Mouse (Mus musculus) liver, postnatal 0 days (tissue): ENCODE results near the gene Adh7. TPM values are rescaled to one million over a fixed set of nuclear protein-coding genes. Genes with fewer than 3 reads are reported as not detected.

ENCODE experiments used
- ATAC-seq: fragments of 200-750 bp; cut with Nextera tagmentation; 2 replicates; pipeline ENCODE4 v1.8.0; 2017; ENCODE audit warnings: mild to moderate bottlenecking, moderate library complexity
- DNase-seq: peaks from one replicate; pipeline ENCODE4 v3.0.0-alpha.2; 2016
- H3K27ac ChIP-seq: fragments of 300-500 bp; sonication (generic); 2 replicates; pipeline ENCODE4 v1.5.1; 2014; ENCODE audit warnings: antibody characterized with exemption, moderate library complexity, mild to moderate bottlenecking, low read depth
- H3K27me3 ChIP-seq: fragments of 300-500 bp; sonication (generic); 2 replicates; pipeline ENCODE4 v1.6.1; 2014; ENCODE audit warnings: low read length, control low read depth, mixed read lengths; ENCODE audit not compliant: insufficient read depth
- H3K36me3 ChIP-seq: fragments of 300-500 bp; sonication (generic); replicated peaks from 2 replicates; pipeline ENCODE4 v1.6.1; 2014; ENCODE audit warnings: mild to moderate bottlenecking, control low read depth, low read length, moderate library complexity, mixed read lengths; ENCODE audit not compliant: insufficient read depth
- H3K4me1 ChIP-seq: fragments of 300-500 bp; sonication (generic); 2 replicates; pipeline ENCODE4 v1.6.1; 2014; ENCODE audit warnings: antibody characterized with exemption, mild to moderate bottlenecking, control low read depth; ENCODE audit not compliant: insufficient read depth
- H3K4me2 ChIP-seq: fragments of 300-500 bp; sonication (generic); 2 replicates; pipeline ENCODE4 v1.6.1; 2014; ENCODE audit warnings: low read depth, mild to moderate bottlenecking, low read length, moderate library complexity, mixed read lengths
- H3K4me3 ChIP-seq: fragments of 300-500 bp; sonication (generic); 2 replicates; pipeline ENCODE4 v1.5.1; 2014; ENCODE audit warnings: low read depth, low read length
- H3K9ac ChIP-seq: fragments of 300-500 bp; sonication (generic); replicated peaks from 2 replicates; pipeline ENCODE4 v1.6.1; 2014; ENCODE audit warnings: mild to moderate bottlenecking, moderate library complexity
- H3K9me3 ChIP-seq: fragments of 300-500 bp; sonication (generic); 2 replicates; pipeline ENCODE4 v1.6.1; 2016; ENCODE audit warnings: mild to moderate bottlenecking, control low read depth, low read length, mixed read lengths
- CTCF ChIP-seq: sonication (generic); IDR thresholded peaks from 2 replicates; pipeline ENCODE4 v1.5.1; 2016; ENCODE audit warnings: antibody characterized with exemption, low read depth
- EP300 ChIP-seq: IDR thresholded peaks from 2 replicates; pipeline ENCODE4 v1.6.1; 2016; ENCODE audit warnings: antibody characterized with exemption, low read depth, mild to moderate bottlenecking
- WGBS: fragments of 180-500 bp; shearing (Covaris S2); extraction: QIAGEN DNeasy Blood & Tissue Kit; methylation state at CpG from one replicate; pipeline ENCODE4 v1.1.7; 2014; ENCODE audit not compliant: insufficient replicate concordance; 5-methylcytosine and 5-hydroxymethylcytosine counted together
- polyA plus RNA-seq: library from polyadenylated mRNA; unstranded; fragments of >200 nt; fragmentation: Nextera tagmentation; extraction: Ambion mirVana; gene quantifications from 2 replicates; pipeline ENCODE4 v1.2.1, GENCODE M21; 2015

Adh7 gene
- polyA plus RNA-seq, 1 experiment from 2014 or later = 6.2 TPM

- no peaks in the 10 kb centered on the region for H3K27me3 ChIP-seq
- WGBS = 73% methylated on average over 7 of the region's 7 CpGs
- no peak overlapping the region for H3K4me2 ChIP-seq
- no peak overlapping the region for H3K27ac ChIP-seq
- H3K9ac ChIP-seq = no peak overlapping the region
- H3K4me1 ChIP-seq = no peaks in the 10 kb centered on the region
- H3K4me3 ChIP-seq = no peak overlapping the region
- DNase-seq (no peak), ATAC-seq (no peak)
- no peaks in the 10 kb centered on the region for H3K36me3 ChIP-seq
- TF ChIP-seq EP300 (no peak), CTCF (no peak)
- no peaks in the 10 kb centered on the region for H3K9me3 ChIP-seq
Observed at GRCm38 (mm10) chr3:138198722-138199068, 18.9 kb upstream of the Adh7 start.

- ATAC-seq (no peak), DNase-seq (no peak)
- no peaks in the 10 kb centered on the region for H3K9me3 ChIP-seq
- H3K27ac ChIP-seq = no peak overlapping the region
- H3K4me1 ChIP-seq = no peaks in the 10 kb centered on the region
- H3K4me3 ChIP-seq = no peak overlapping the region
- TF ChIP-seq CTCF (no peak), EP300 (no peak)
- 78% methylated on average over 3 of the region's 3 CpGs for WGBS
- H3K27me3 ChIP-seq = no peaks in the 10 kb centered on the region
- H3K9ac ChIP-seq = no peak overlapping the region
- no peak overlapping the region for H3K4me2 ChIP-seq
- H3K36me3 ChIP-seq = no peaks in the 10 kb centered on the region
Observed at GRCm38 (mm10) chr3:138208821-138209220, 8.7 kb upstream of the Adh7 start.

GRCm38 (mm10) chr3:138210432-138211075 is 7.0 kb upstream of the Adh7 start:
- H3K4me2 ChIP-seq = no peak overlapping the region
- ATAC-seq = no peak
- no peak overlapping the region for H3K9ac ChIP-seq
- DNase-seq = no peak
- TF ChIP-seq EP300 (no peak), CTCF (no peak)
- H3K36me3 ChIP-seq = no peaks in the 10 kb centered on the region
- no peaks in the 10 kb centered on the region for H3K9me3 ChIP-seq
- no peak overlapping the region for H3K4me3 ChIP-seq
- H3K4me1 ChIP-seq = no peaks in the 10 kb centered on the region
- 62% methylated on average over 5 of the region's 5 CpGs for WGBS
- no peak overlapping the region for H3K27ac ChIP-seq
- H3K27me3 ChIP-seq = no peaks in the 10 kb centered on the region

- 91% methylated on average over 4 of the region's 4 CpGs for WGBS
- H3K27me3 ChIP-seq = no peaks in the 10 kb centered on the region
Observed at GRCm38 (mm10) chr3:138212431-138212951, 5.1 kb upstream of the Adh7 start.

GRCm38 (mm10) chr3:138215395-138215989 is 2.1 kb upstream of the Adh7 start:
- no peak for TF ChIP-seq CTCF
- TF ChIP-seq EP300 = no peak
- ATAC-seq = no peak

More at GRCm38 (mm10) chr3:138212431-138212951, 5.1 kb upstream of the Adh7 start:
- H3K4me2 ChIP-seq = no peak overlapping the region
- no peaks in the 10 kb centered on the region for H3K36me3 ChIP-seq
- H3K4me3 ChIP-seq = no peak overlapping the region
- no peak overlapping the region for H3K27ac ChIP-seq
- no peak for ATAC-seq
- TF ChIP-seq CTCF = no peak
- DNase-seq = no peak
- H3K9ac ChIP-seq = no peak overlapping the region
- no peaks in the 10 kb centered on the region for H3K9me3 ChIP-seq
- no peaks in the 10 kb centered on the region for H3K4me1 ChIP-seq

GRCm38 (mm10) chr3:138216091-138216490 is 1.5 kb upstream of the Adh7 start:
- H3K27ac ChIP-seq = no peak overlapping the region
- no peaks in the 10 kb centered on the region for H3K9me3 ChIP-seq
- WGBS = 83% methylated on average over 8 of the region's 8 CpGs
- H3K36me3 ChIP-seq = no peaks in the 10 kb centered on the region
- DNase-seq (no peak), ATAC-seq (no peak)
- H3K9ac ChIP-seq = no peak overlapping the region
- TF ChIP-seq CTCF (no peak), EP300 (no peak)
- H3K4me3 ChIP-seq = no peak overlapping the region
- H3K4me1 ChIP-seq = no peaks in the 10 kb centered on the region
- H3K27me3 ChIP-seq = no peaks in the 10 kb centered on the region
- no peak overlapping the region for H3K4me2 ChIP-seq

More at GRCm38 (mm10) chr3:138215395-138215989, 2.1 kb upstream of the Adh7 start:
- Histone ChIP-seq H3K36me3 (no peaks in the 10 kb centered on the region), H3K27ac (no peak overlapping the region), H3K9me3 (no peaks in the 10 kb centered on the region), H3K4me3 (no peak overlapping the region), H3K4me2 (no peak overlapping the region), H3K4me1 (no peaks in the 10 kb centered on the region), H3K9ac (no peak overlapping the region), H3K27me3 (no peaks in the 10 kb centered on the region)
- WGBS = 70% methylated on average over 11 of the region's 11 CpGs
- no peak for DNase-seq
